12 mouse cellular contexts compared by ENCODE assay signal in genomic region chr11:75273466-75273865, GRCm38 (mm10).
DNase-seq lines count a peak whose midpoint lies in the region; ATAC-seq and TF ChIP-seq lines count a peak whose summit lies in the region.
"Had no signal": no experiment of that assay in that cellular context is flagged by ENCODE, and none has a peak within 500 bp of the region (broad histone marks: within the 10 kb centered on the region; RNA-seq: fewer than 3 reads in every experiment).

No protein-coding gene starts in this region.

- H3K4me2 ChIP-seq in hindbrain, embryonic 11.5 days (replicated peaks; ENCODE audit: low read depth, low read length) = no peak overlapping the region
- no peak overlapping the region for H3K4me2 ChIP-seq in embryonic facial prominence, embryonic 14.5 days (ENCODE audit: low read depth, low read length)
- H3K4me2 ChIP-seq in hindbrain, embryonic 15.5 days = peak overlapping the region; percentile 37
- peak overlapping the region; percentile 26 for H3K4me2 ChIP-seq in midbrain, postnatal 0 days (ENCODE audit: low read depth, low read length, poor library complexity, severe bottlenecking)
- H3K4me2 ChIP-seq: kidney, embryonic 15.5 days had no signal

- H3K9me3 ChIP-seq in hindbrain, embryonic 10.5 days = no peaks in the 10 kb centered on the region
- H3K9me3 ChIP-seq in hindbrain, embryonic 11.5 days (ENCODE audit: control insufficient read depth, low read length) = no peaks in the 10 kb centered on the region
- no peaks in the 10 kb centered on the region for H3K9me3 ChIP-seq in embryonic facial prominence, embryonic 14.5 days (ENCODE audit: control insufficient read depth, low read length)
- H3K9me3 ChIP-seq in hindbrain, embryonic 15.5 days = no peaks in the 10 kb centered on the region
- H3K9me3 ChIP-seq in midbrain, postnatal 0 days (ENCODE audit: low read length) = no peaks in the 10 kb centered on the region
- H3K9me3 ChIP-seq: kidney, embryonic 15.5 days had no signal

- H3K36me3 ChIP-seq in hindbrain, embryonic 10.5 days = no peaks in the 10 kb centered on the region
- no peaks in the 10 kb centered on the region for H3K36me3 ChIP-seq in hindbrain, embryonic 11.5 days (ENCODE audit: control insufficient read depth, insufficient read depth, low read length)
- H3K36me3 ChIP-seq in embryonic facial prominence, embryonic 14.5 days (ENCODE audit: control insufficient read depth, insufficient read depth, low read length) = no peaks in the 10 kb centered on the region
- no peaks in the 10 kb centered on the region for H3K36me3 ChIP-seq in hindbrain, embryonic 15.5 days
- no peaks in the 10 kb centered on the region; the same call in 1 of the 2 replicates for H3K36me3 ChIP-seq in midbrain, postnatal 0 days (ENCODE audit: insufficient read depth, low read length)
- H3K36me3 ChIP-seq: kidney, embryonic 15.5 days had no signal

- WGBS in hindbrain, embryonic 10.5 days = 12% methylated on average over 8 of the region's 8 CpGs
- WGBS in hindbrain, embryonic 11.5 days = 13% methylated on average over 8 of the region's 8 CpGs
- WGBS in embryonic facial prominence, embryonic 14.5 days = 25% methylated on average over 8 of the region's 8 CpGs
- WGBS in hindbrain, embryonic 15.5 days = 8% methylated on average over 8 of the region's 8 CpGs
- WGBS in midbrain, postnatal 0 days = 8% methylated on average over 8 of the region's 8 CpGs

- 0 out of 2 replicates have a peak, but pooled peaks cover 3% of the 10 kb centered on the region for H3K27me3 ChIP-seq in hindbrain, embryonic 10.5 days (ENCODE audit: insufficient read depth, poor library complexity, severe bottlenecking)
- H3K27me3 ChIP-seq in hindbrain, embryonic 11.5 days (ENCODE audit: control insufficient read depth, insufficient read depth, low read length) = no peaks in the 10 kb centered on the region
- no peaks in the 10 kb centered on the region for H3K27me3 ChIP-seq in embryonic facial prominence, embryonic 14.5 days (replicated peaks; ENCODE audit: control insufficient read depth, insufficient read depth, low read length)
- H3K27me3 ChIP-seq in hindbrain, embryonic 15.5 days = no peaks in the 10 kb centered on the region
- no peaks in the 10 kb centered on the region for H3K27me3 ChIP-seq in midbrain, postnatal 0 days (ENCODE audit: insufficient read depth, low read length)

- peak overlapping the region; percentile 2; the same call in 1 of the 2 replicates for H3K4me3 ChIP-seq in hindbrain, embryonic 10.5 days
- H3K4me3 ChIP-seq in hindbrain, embryonic 11.5 days (ENCODE audit: low read depth, low read length) = no peak overlapping the region
- H3K4me3 ChIP-seq in embryonic facial prominence, embryonic 14.5 days (ENCODE audit: low read depth, low read length) = no peak overlapping the region
- H3K4me3 ChIP-seq in hindbrain, embryonic 15.5 days = no peak overlapping the region
- no peak overlapping the region for H3K4me3 ChIP-seq in midbrain, postnatal 0 days (ENCODE audit: low read depth, low read length)
- H3K4me3 ChIP-seq: kidney, embryonic 15.5 days had no signal

- DNase-seq in hindbrain, embryonic 10.5 days (ENCODE audit: low spot score) = no peak
- DNase-seq in hindbrain, embryonic 11.5 days (ENCODE audit: low spot score) = no peak
- DNase-seq in embryonic facial prominence, embryonic 14.5 days (ENCODE audit: low spot score) = no peak
- peak; percentile 61 for DNase-seq in midbrain, postnatal 0 days (ENCODE audit: low spot score)
- DNase-seq in ovary, postnatal 36 days (ENCODE audit: low spot score) = no peak
- DNase-seq in spleen, adult 18-20 months = no peak
- DNase-seq in MN1 (ENCODE audit: low spot score) = no peak
- DNase-seq: cerebellum, postnatal 36 days; liver, postnatal 0 days had no signal

- H3K9ac ChIP-seq in hindbrain, embryonic 11.5 days (ENCODE audit: low read depth, low read length) = no peak overlapping the region
- no peak overlapping the region for H3K9ac ChIP-seq in embryonic facial prominence, embryonic 14.5 days (ENCODE audit: low read depth, low read length)
- no peak overlapping the region; the same call in 1 of the 2 replicates for H3K9ac ChIP-seq in hindbrain, embryonic 15.5 days
- peak overlapping the region; percentile 24; the same call in 1 of the 2 replicates for H3K9ac ChIP-seq in midbrain, postnatal 0 days (replicated peaks; ENCODE audit: low read length, poor library complexity, severe bottlenecking)
- H3K9ac ChIP-seq: kidney, embryonic 15.5 days; liver, postnatal 0 days had no signal

- peak overlapping the region; percentile 77 for H3K27ac ChIP-seq in hindbrain, embryonic 10.5 days
- no peak overlapping the region for H3K27ac ChIP-seq in hindbrain, embryonic 11.5 days (ENCODE audit: low read depth, low read length)
- no peak overlapping the region for H3K27ac ChIP-seq in embryonic facial prominence, embryonic 14.5 days (replicated peaks; ENCODE audit: low read depth, low read length)
- peak overlapping the region; percentile 83 for H3K27ac ChIP-seq in hindbrain, embryonic 15.5 days (replicated peaks)
- peak overlapping the region; percentile 78 for H3K27ac ChIP-seq in midbrain, postnatal 0 days (ENCODE audit: low read depth, low read length)
- H3K27ac ChIP-seq: kidney, embryonic 15.5 days had no signal

- TF ChIP-seq CTCF in midbrain, postnatal 0 days (IDR thresholded peaks at IDR 0.05) = no peak

- peaks cover 58% of the 10 kb centered on the region for H3K4me1 ChIP-seq in hindbrain, embryonic 10.5 days (replicated peaks)
- H3K4me1 ChIP-seq in hindbrain, embryonic 11.5 days (replicated peaks; ENCODE audit: control insufficient read depth, insufficient read depth, low read length) = peaks cover 7% of the 10 kb centered on the region
- peaks cover 8% of the 10 kb centered on the region for H3K4me1 ChIP-seq in embryonic facial prominence, embryonic 14.5 days (ENCODE audit: control insufficient read depth, insufficient read depth, low read length)
- H3K4me1 ChIP-seq in hindbrain, embryonic 15.5 days (replicated peaks) = peaks cover 47% of the 10 kb centered on the region
- peaks cover 15% of the 10 kb centered on the region for H3K4me1 ChIP-seq in midbrain, postnatal 0 days (ENCODE audit: insufficient read depth, low read length)

- ATAC-seq in hindbrain, embryonic 11.5 days (ENCODE audit: low FRiP score) = no peak
- ATAC-seq in embryonic facial prominence, embryonic 14.5 days (ENCODE audit: low read depth) = peak; percentile 53; the same call in 1 of the 2 replicates
- ATAC-seq in hindbrain, embryonic 15.5 days (ENCODE audit: low FRiP score, low read depth) = peak; percentile 71
- ATAC-seq in midbrain, postnatal 0 days (ENCODE audit: low FRiP score) = peak; percentile 77
- ATAC-seq: CD4-positive, CD25-positive, alpha-beta regulatory T cell, adult 4 months; liver, postnatal 0 days had no signal

Comparison
In these comparisons a context has a peak if more than half of its experiments do, and no peak if none do; other contexts are left out.
1. H3K27ac ChIP-seq: peak in hindbrain, embryonic 10.5 days (single experiment), hindbrain, embryonic 15.5 days (single experiment) and midbrain, postnatal 0 days (single experiment); none in hindbrain, embryonic 11.5 days (single experiment) and embryonic facial prominence, embryonic 14.5 days (single experiment).
2. H3K4me2 ChIP-seq: peak in hindbrain, embryonic 15.5 days (single experiment) and midbrain, postnatal 0 days (single experiment); none in hindbrain, embryonic 11.5 days (single experiment) and embryonic facial prominence, embryonic 14.5 days (single experiment).